Mouse (Mus musculus): ENCODE results near the gene Polr2l.
"Not testable (repeated sequence)": the region's sequence is repeated elsewhere in the genome, so short reads cannot be mapped to it uniquely, and the experiment has no call there.

Gene Polr2l

DNA sequence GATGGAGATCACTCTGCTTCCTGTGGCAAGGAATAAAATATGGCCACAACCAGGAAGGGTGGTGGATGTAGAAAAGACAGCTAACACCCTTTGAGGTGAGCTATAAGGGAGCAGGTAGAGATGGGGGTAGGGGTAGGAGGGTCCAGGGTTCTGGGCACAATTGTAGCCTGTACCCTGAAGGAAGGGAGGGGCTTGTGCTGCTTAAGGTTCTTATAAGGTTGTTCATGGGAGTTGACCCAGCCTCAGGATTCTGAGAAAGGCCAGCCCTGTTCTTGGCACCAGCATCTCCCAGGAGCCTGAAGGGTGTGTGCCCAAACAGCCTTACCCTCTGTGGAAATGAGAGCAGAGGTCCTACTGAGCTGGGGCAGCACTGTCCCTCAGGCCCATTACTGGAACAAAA is 23.0 kb downstream of the Polr2l start:
- in situ Hi-C loops (cut with MboI): no loop called here

DNA sequence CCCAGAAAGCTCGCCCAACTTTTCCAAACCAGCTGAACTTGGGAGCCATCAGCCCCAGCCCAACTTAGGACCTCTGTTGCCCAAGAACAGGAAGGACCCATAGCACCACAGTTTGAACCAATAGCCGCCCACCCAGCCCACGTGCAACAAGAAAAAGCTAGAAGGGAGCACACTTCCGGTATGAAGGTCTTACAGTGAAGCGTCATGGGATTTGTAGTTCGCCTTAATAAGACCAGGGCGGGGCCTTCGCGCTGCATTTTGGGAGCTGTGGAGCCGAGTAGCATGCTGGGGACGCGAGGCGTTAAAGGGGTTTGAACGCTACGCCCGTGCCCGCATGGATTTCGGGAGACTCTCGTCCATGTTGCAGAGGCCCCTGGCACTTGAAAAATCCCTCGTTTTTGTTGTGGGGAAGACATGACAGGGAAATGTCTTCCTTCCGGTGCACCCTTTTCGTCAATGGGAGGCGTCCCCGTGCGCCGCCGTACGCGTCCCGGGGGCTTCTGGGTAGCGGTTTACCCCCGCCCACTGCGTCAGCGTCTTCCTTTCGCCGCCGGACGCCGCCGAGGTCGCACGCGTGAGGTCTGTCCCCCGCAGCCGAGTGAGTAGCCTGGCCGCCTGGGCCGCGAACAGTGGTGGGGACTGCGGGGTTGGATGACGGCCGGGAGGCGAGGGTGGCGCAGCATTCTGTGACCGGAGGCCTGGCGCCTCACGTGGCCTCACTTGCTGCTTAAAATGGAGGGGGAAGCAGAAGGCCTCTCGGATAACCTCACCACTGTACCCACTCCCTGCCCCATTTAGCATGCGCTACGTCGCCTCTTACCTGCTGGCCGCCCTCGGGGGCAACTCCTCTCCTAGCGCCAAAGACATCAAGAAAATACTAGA is 27.6 kb downstream of the Polr2l start, which contains the start of gene Rplp2:
Gene Rplp2 (plus strand): TSS at position 261 of the 882 bp plus-strand sequence.
- in situ Hi-C loops (cut with MboI): no loop called here

DNA sequence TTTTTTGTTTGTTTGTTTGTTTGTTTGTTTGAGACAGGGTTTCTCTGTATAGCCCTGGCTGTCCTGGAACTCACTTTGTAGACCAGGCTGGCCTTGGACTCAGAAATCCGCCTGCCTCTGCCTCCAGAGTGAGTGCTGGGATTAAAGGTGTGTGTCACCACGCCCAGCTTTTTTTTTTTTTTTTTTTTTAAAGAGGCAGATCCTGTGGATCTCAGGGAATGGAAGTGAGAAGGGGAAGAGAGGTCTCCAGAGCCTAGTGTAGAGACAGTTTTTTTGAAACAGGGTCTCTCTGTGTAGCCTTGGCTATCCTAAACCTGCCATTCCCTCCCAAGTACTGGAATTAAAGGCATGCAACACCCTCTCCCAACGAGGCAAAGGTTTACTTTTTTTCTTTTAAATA is 28.6 kb downstream of the Polr2l start:
- in situ Hi-C loops (cut with MboI): not testable (repeated sequence)

DNA sequence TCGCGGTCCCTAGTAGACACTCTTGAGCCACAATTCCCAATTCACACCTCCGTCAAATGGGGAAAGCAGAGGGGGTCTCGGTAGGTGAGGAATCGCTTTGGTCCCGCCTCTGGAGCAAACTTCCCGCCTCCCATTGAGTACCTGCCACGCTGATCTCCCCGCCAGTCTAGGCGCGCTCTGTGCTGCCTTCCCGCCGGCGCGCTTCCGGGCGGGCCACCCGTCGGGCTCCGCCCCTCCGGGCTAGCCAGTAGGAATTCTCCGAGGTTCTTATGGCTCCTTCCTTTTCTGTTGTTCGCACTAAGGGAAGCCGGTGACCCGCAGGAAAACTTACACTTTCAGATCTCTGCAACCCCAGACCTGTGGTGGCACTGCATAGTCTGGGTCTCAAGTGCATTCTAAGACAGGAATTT is 31.1 kb downstream of the Polr2l start, which contains the start of gene Pidd1:
Gene Pidd1 (minus strand): TSS at position 198 of the 410 bp plus-strand sequence.
- in situ Hi-C loops (cut with MboI): no loop called here

DNA sequence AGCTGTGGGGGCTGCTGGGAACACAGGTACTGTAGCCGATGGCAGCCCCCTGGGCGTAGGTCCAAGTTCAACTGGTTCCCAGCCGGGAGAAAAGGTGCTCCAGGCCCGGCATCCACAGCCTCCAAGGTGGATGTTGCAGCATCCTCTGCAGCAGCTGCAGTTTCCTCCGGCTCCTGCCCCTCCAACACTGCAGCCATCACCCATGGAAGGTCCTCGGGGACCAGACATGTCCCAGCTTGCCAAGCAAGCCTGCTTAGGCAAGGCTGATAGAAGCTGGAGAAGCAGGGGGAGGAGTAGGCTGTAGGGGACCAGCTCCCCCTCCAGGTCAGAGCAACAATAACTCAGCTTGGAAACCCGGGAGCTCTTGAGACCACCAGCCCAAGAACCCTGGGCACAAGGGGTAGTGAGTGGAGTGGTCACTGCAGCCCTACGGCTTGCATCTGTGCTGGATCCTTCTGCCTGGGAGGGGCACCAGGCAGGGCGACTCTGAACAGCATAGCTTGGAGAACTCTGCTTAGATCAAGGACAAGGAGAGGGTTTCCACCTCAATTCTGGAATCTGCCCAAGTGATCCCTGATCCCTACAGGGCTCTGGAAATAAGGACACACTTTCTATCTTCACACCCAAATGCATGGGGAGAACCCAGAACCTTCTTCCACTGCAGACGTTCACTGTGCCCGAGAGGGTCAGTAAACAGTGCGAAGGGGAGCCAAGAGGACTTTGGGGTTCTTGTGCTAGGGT is 31.7 kb downstream of the Polr2l start:
- in situ Hi-C loops (cut with MboI): no loop called here

DNA sequence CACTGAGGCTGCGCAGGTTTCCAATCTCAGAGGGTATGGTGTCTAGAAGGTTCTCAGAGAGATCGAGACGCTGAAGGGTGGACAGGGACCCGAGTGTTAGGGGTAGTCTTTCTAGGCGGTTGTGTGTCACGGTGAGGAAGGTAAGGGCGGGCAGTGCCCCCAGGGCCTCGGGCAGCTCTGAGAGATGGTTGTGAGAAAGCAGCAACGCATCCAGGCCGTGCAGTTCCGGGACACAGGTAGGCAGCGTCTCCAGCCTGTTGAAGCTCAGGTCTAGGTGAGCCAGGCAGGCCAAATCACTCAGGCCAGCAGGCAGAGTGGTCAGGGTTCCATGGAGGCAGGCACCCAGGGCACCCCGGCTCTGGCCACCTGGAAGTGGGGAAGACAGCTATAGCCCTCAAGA is 32.7 kb downstream of the Polr2l start:
- in situ Hi-C loops (cut with MboI): no loop called here

- in situ Hi-C loops (cut with MboI): no loop called here
Observed at GRCm38 (mm10) chr7:141441460-141441859, 33.5 kb downstream of the Polr2l start.

GRCm38 (mm10) chr7:141440613-141441012 is 34.3 kb downstream of the Polr2l start:
- in situ Hi-C loops (cut with MboI): no loop called here

- in situ Hi-C loops (cut with MboI): no loop called here
Observed at GRCm38 (mm10) chr7:141439811-141440210, 35.1 kb downstream of the Polr2l start.

DNA sequence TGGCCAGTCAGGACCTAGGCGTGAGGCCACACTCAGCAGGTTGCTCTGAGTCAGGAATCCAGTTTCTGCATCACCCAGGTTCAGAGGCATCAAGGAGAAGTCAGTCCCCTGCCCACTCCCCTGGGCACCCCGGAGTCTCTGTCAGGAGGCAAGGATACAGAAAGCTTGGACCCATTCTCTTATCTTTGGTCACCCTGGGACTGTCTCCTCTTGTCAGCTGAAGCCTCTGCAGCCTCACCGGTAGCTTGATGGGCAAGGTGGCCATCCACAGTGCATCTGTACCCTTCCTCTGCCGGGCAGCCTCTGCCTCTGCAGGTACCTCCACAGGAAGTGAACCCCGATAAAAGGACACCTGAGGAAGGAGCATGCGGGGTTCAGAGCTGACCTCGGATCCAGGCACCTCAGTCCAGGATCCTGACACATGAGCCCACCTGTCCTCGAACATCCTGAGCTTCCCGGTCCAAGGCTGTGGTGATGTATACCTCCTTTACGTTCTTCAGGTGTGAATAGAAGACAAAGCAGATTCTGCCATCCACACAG is 35.7 kb downstream of the Polr2l start:
- in situ Hi-C loops (cut with MboI): no loop called here

DNA sequence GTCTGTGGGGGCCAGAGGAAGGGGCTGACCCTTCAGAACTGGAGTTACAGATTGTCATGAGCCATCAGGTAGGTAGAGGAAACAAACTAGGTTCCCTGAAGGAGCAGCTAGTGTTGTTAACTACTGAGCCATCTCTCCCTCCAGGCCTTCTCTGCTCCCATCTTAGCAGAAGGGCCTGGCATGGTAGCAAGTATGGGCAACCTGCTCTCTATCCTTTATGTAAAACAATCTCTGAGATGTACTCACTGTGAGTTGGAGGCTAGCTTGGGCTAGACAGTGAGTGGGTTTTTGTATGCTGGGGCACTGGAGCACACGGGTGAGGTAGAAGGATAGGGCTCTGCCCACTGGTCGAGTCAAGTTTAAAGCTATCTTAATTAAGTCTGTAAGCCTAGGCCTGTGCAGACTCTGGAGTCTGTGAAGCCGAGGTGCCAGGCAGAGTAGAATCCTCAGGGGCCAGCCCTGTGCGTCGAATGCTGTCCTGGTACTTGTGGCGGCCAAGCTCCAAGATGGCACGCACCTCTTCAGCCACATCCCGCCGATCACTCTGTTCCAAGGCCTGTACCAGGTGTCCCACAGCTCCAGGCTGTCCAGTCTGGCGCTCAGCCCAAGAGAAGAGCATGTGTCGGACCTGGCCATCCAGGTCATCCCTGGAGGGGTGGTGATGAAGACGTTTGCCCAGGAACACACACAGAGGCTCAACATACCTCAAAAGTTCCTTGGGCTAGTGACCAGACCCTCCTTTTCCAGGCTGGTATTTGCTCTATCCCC is 36.5 kb downstream of the Polr2l start:
- in situ Hi-C loops (cut with MboI): no loop called here

GRCm38 (mm10) chr7:141437178-141438120 is 37.5 kb downstream of the Polr2l start, which contains the start of gene Slc25a22:
TSS of gene Slc25a22 (minus strand) at chr7:141437892.
- in situ Hi-C loops (cut with MboI): no loop called here

- in situ Hi-C loops (cut with MboI): no loop called here
Observed at GRCm38 (mm10) chr7:141436523-141436892, 38.4 kb downstream of the Polr2l start.

GRCm38 (mm10) chr7:141435856-141436522 is 38.9 kb downstream of the Polr2l start:
- in situ Hi-C loops (cut with MboI): no loop called here

DNA sequence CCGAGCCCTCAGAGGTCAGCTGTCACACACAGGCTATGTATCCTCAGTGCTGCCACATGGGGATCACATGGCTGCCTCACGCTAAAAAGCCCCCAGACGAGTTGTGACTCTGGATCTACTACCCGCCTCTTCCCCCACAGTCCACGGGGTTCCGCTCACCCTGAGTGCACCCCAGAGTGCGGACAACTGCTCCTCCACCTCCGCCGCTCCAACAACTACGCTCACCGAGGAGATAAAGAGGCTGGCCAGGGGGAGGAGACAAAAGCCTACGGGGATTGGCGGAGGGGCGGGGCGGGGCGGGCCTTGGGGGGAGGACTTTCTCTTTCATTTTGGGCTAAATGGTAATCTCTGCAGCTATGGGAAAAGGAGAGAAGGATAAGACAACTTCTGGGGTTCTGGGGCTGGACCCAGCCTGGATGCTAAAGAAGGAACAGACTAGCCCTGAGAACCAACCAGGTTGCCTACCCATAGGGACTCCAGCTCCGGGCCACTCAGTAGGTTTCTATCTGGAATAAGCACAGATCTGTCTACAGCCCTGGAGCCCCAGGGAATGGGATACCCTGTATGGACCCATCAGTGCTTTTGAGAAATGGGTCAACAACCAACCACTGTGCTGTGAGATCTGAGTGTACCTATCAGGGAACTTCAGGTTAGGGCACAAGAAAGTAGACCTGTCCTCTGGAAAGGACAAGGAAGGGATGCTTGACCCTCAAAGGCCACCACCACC is 39.6 kb downstream of the Polr2l start:
- in situ Hi-C loops (cut with MboI): no loop called here

- in situ Hi-C loops (cut with MboI): no loop called here
Observed at GRCm38 (mm10) chr7:141434464-141434863, 40.5 kb downstream of the Polr2l start.

GRCm38 (mm10) chr7:141433517-141434400 is 41.2 kb downstream of the Polr2l start:
- in situ Hi-C loops (cut with MboI): no loop called here

DNA sequence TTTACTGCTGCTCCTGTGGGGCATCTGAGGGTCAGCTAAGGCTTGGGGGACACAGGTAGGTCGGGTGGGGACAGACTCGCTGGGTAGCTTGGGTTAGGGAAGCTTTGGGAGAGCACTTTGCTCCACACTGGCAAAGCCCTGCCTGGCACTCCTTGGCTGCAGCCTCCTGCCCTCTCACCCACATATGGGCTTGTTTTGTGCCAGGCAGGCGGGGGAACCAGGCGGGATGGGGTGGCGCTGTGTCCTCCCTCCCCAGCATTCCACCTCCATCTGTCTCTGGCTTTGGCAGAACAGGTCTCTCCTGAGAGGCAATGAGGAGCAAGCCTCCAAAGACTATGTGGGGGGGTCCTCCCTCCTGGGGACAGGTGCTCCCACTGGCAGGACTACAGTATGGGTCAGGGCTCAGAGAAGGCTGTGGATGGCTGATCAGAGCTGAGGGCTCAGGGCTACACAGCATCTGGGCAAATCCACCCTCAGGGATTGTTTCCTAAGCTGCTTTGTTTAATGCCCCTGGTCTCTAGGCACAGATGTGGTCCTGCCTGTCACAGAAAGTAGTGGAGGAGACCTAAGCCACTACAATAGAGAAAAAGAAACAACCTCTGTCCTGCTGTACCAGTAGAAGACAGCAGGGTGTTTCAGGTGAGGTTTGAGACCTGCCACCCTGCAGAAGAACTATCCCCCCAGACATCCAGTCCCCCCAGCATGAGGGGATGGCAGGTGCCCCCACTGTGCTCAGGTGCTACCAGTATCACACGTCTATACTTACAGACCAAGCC is 42.0 kb downstream of the Polr2l start:
- in situ Hi-C loops (cut with MboI): no loop called here

All from mature B cell (primary cell).